Mouse (Mus musculus): ENCODE results near the gene Sprn.

Gene Sprn

DNA sequence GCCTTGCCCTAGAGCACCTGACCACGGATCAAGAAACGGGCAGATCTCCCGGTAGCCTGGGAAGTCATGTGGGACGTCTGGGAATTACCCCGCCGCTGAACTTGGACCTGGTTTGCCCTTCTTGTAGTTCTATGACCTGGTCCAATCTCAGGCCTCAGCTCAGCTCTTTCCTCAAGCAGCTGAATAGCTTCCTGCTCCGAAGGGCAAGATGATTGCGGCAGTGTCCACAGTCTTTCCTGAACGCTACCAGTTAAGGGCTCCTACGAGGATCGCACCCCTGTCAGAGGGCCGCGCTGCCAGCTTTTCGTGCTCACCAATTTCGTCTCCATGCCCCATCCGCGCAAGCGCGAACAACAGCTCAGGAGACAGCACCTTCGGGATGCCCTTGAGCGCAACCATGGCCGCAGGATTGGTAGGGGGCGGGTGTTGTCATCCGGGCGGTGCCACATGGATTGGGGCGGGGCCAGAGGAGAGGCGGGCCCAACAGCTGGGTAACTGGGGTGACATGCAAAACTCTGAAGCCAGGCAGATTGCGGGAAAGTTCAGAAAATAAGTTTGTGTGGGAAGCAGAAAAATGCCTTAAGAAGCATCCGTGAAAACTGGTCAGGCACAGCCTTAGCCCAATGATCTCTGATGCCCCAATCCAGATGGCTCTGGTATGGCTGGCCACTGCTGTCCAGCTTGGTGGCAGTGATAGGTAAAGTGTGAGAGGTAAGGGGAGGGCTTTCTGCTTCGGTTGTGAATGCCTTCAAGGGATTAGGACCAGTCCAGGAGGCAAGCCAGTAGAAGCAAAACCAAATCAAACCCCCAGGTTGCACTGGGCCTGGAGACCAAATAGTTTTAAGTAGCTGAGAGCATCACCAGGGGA is 52.5 kb downstream of the Sprn start, which contains the start of gene Fuom:
Fuom (minus strand) TSS at position 449 of the 868 bp plus-strand sequence.
- peak; percentile 20 for DNase-seq (ENCODE audit: low read depth, low spot score)

DNA sequence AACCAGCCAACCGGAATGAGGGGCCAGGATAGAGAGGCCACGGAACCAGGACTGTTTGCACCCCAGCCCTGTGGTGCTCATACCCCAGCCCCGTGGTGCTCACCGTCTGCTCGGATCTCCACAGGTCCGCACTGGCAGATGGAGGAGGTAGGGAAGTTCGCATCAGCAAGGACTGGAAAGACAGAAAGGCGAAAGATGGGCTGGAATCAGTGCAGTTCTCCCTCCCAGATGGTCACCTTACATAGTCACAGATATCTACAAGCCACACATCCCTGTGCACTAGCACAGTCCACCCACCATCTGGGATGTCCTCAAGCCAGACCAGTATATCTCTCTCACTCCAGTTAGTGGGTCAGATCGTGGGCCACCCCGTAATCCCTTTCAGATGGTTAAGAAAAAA is 53.2 kb downstream of the Sprn start:
- no peak for DNase-seq (ENCODE audit: low read depth, low spot score)

Data from A20 (cell line).